In genomic region chr15:31412933-31413332, GRCm38 (mm10) we compare ENCODE assay signal across 11 mouse cellular contexts. TPM values are rescaled to one million over a fixed set of nuclear protein-coding genes. Genes with fewer than 3 reads are reported as not detected.
DNase-seq lines count a peak whose midpoint lies in the region; ATAC-seq and TF ChIP-seq lines count a peak whose summit lies in the region.
"Had no signal": no experiment of that assay in that cellular context is flagged by ENCODE, and none has a peak within 500 bp of the region (broad histone marks: within the 10 kb centered on the region; RNA-seq: fewer than 3 reads in every experiment).

No protein-coding gene starts in this region.

- no peak for DNase-seq in gastrocnemius, adult 2 months
- DNase-seq in gastrocnemius, adult 18-20 months (ENCODE audit: low spot score) = no peak
- peak; percentile 17 for DNase-seq in G1E (ENCODE audit: low spot score)
- peak; percentile 47 to 49 for DNase-seq in kidney, adult 8-10 months
- DNase-seq in lung, postnatal 36 days = peak; percentile 74
- DNase-seq in thymus, adult 2 months = no peak
- DNase-seq in cerebellum, adult 18-20 months = no peak
- DNase-seq: layer of hippocampus, adult 9-11 months; liver, embryonic 13.5 days had no signal

- WGBS in thymus, adult 2 months = 3% methylated on average over 3 of the region's 3 CpGs

- intact Hi-C loops in gastrocnemius, adult 2 months (cut with DNase I) = no loop called here

- TF ChIP-seq POLR2A in thymus, adult 2 months (IDR thresholded peaks at IDR 0.05; ENCODE audit: control insufficient read depth, extremely low read depth, insufficient read depth, low read length, poor library complexity) = no peak

- peaks cover 2% of the 10 kb centered on the region; the same call in 1 of the 2 replicates for H3K9me3 ChIP-seq in G1E (replicated peaks)
- H3K9me3 ChIP-seq: forebrain, embryonic 12.5 days; liver, embryonic 13.5 days had no signal

- no peak for TF ChIP-seq CTCF in gastrocnemius, adult 2 months (IDR thresholded peaks at IDR 0.05)
- TF ChIP-seq CTCF in G1E (IDR thresholded peaks at IDR 0.05; ENCODE audit: low read depth, low read length) = no peak
- no peak for TF ChIP-seq CTCF in thymus, adult 2 months (IDR thresholded peaks at IDR 0.05; ENCODE audit: borderline replicate concordance, control insufficient read depth, extremely low read depth, insufficient read depth, low read length, poor library complexity)

- H3K4me1 ChIP-seq in G1E (ENCODE audit: insufficient read depth, low read depth, low read length) = peaks cover 63% of the 10 kb centered on the region
- H3K4me1 ChIP-seq in thymus, adult 2 months (replicated peaks; ENCODE audit: control insufficient read depth, insufficient read depth, low read length) = peaks cover 9% of the 10 kb centered on the region

- H3K4me3 ChIP-seq in gastrocnemius, adult 2 months = no peak overlapping the region
- no peak overlapping the region; the same call in 1 of the 2 replicates for H3K4me3 ChIP-seq in G1E (ENCODE audit: low read depth, low read length)
- H3K4me3 ChIP-seq in thymus, adult 2 months (ENCODE audit: control insufficient read depth, insufficient read depth, low read length) = no peak overlapping the region
- H3K4me3 ChIP-seq: forebrain, embryonic 12.5 days; liver, embryonic 13.5 days had no signal

- no peaks in the 10 kb centered on the region for H3K36me3 ChIP-seq in G1E (replicated peaks)
- no peaks in the 10 kb centered on the region for H3K36me3 ChIP-seq in thymus, adult 2 months (ENCODE audit: control insufficient read depth, insufficient read depth, low read length)
- H3K36me3 ChIP-seq: forebrain, embryonic 12.5 days; liver, embryonic 13.5 days had no signal

- H3K27me3 ChIP-seq in G1E (ENCODE audit: insufficient read depth, low read length) = peaks cover 5% of the 10 kb centered on the region
- no peaks in the 10 kb centered on the region for H3K27me3 ChIP-seq in thymus, adult 2 months (ENCODE audit: control insufficient read depth, insufficient read depth, low read length)
- H3K27me3 ChIP-seq: forebrain, embryonic 12.5 days; liver, embryonic 13.5 days had no signal

- H3K27ac ChIP-seq in gastrocnemius, adult 2 months = peak overlapping the region; percentile 38; the same call in 1 of the 2 replicates
- no peak overlapping the region for H3K27ac ChIP-seq in thymus, adult 2 months (ENCODE audit: control insufficient read depth, insufficient read depth, low read length)
- H3K27ac ChIP-seq: forebrain, embryonic 12.5 days; liver, embryonic 13.5 days had no signal

- no peak for ATAC-seq in G1E (ENCODE audit: extremely low read depth, insufficient number of reproducible peaks, low FRiP score, poor library complexity, severe bottlenecking)
- ATAC-seq in inflammation-experienced regulatory T-cells, adult 6 months = no peak

RNA-seq across cellular contexts. Expression of gene Ropn1l, which starts 40.6 kb away (rescaled TPM):
- total RNA-seq in gastrocnemius, adult 2 months (2021) = not detected
- not detected for total RNA-seq in gastrocnemius, adult 18-20 months (2021)
- 0.90 TPM in 1 of 2 replicates, not detected in the other for total RNA-seq in G1E (2014; fragmentation: Nextera tagmentation)
- 1.1 and 3.8 TPM in 2 replicates for total RNA-seq in G1E (2017)
- polyA plus RNA-seq in G1E (2012) = 1.4 and 1.5 TPM in 2 replicates
- polyA plus RNA-seq in thymus, adult 2 months (2012; rRNA removed) = 0.92 and 1.1 TPM in 2 replicates
- polyA plus RNA-seq in inflammation-experienced regulatory T-cells, adult 6 months (2017; shearing (Covaris generic)) = 1 to 10 TPM in 1 of 3 experiments, not detected in 2; 1.0 TPM

RNA-seq across cellular contexts. Expression of gene Ankrd33b, which starts 45.4 kb away (rescaled TPM):
- total RNA-seq in gastrocnemius, adult 2 months (2021) = 10 to 100 TPM; 11.9 to 31.5 TPM
- 10 to 100 TPM; 16.8 to 19.0 TPM for total RNA-seq in gastrocnemius, adult 18-20 months (2021)
- total RNA-seq in G1E (2014; fragmentation: Nextera tagmentation) (not detected in 2 replicates), G1E (2017) (0.11 and 0.23 TPM in 2 replicates)
- not detected in 2 replicates for polyA plus RNA-seq in G1E (2012)
- 6.9 and 7.6 TPM in 2 replicates for polyA plus RNA-seq in thymus, adult 2 months (2012; rRNA removed)
- not detected for polyA plus RNA-seq in inflammation-experienced regulatory T-cells, adult 6 months (2017; shearing (Covaris generic))

Comparison
In these comparisons a context has a peak if more than half of its experiments do, and no peak if none do; other contexts are left out.
1. DNase-seq: peak in G1E (single experiment), kidney, adult 8-10 months (2 of 2) and lung, postnatal 36 days (single experiment); none in gastrocnemius, adult 2 months (single experiment), gastrocnemius, adult 18-20 months (single experiment), thymus, adult 2 months (single experiment) and cerebellum, adult 18-20 months (0 of 2).
2. RNA of gene Ankrd33b, which starts 45.4 kb away (total RNA-seq): 11.9 to 31.5 TPM in gastrocnemius, adult 2 months and 16.8 to 19.0 TPM in gastrocnemius, adult 18-20 months; 0.11 to 0.23 TPM in G1E; every median in the first group is over 10 times any median in the second.